Mouse (Mus musculus) liver, embryonic 11.5 days (tissue): Measurements from ENCODE around the gene Alms1. TPM values are rescaled to one million over a fixed set of nuclear protein-coding genes. Genes with fewer than 3 reads are reported as not detected.
A peak's percentile ranks its signal among the peaks of the same experiment; 100 is the strongest.

Source experiments
- ATAC-seq: fragments of 200-750 bp; cut with Nextera tagmentation; replicated peaks from 2 replicates; pipeline ENCODE4 v1.8.0; 2017; ENCODE audit warnings: moderate number of reproducible peaks, mild to moderate bottlenecking, moderate TSS enrichment, moderate library complexity; ENCODE audit not compliant: low FRiP score
- DNase-seq: peaks from one replicate; pipeline ENCODE4 v3.0.0-alpha.2; 2017; ENCODE audit warnings: low spot score
- H3K27ac ChIP-seq: fragments of 300-500 bp; sonication (generic); 2 replicates; pipeline ENCODE4 v1.5.1; 2014; ENCODE audit warnings: mild to moderate bottlenecking, low read depth, low read length, control low read depth
- H3K27me3 ChIP-seq: fragments of 300-500 bp; sonication (generic); replicated peaks from 2 replicates; pipeline ENCODE4 v1.6.1; 2014; ENCODE audit warnings: low read length, mixed read lengths; ENCODE audit not compliant: control insufficient read depth, insufficient read depth
- H3K36me3 ChIP-seq: fragments of 300-500 bp; sonication (generic); 2 replicates; pipeline ENCODE4 v1.6.1; 2014; ENCODE audit warnings: mild to moderate bottlenecking, low read length, moderate library complexity, mixed read lengths; ENCODE audit not compliant: control insufficient read depth, insufficient read depth
- H3K4me1 ChIP-seq: fragments of 300-500 bp; sonication (generic); replicated peaks from 2 replicates; pipeline ENCODE4 v1.6.1; 2014; ENCODE audit warnings: low read length, mixed read lengths; ENCODE audit not compliant: control insufficient read depth, insufficient read depth
- H3K4me2 ChIP-seq: fragments of 300-500 bp; sonication (generic); 2 replicates; pipeline ENCODE4 v1.6.1; 2014; ENCODE audit warnings: mild to moderate bottlenecking, control low read depth, moderate library complexity
- H3K4me3 ChIP-seq: fragments of 300-500 bp; sonication (generic); 2 replicates; pipeline ENCODE4 v1.5.1; 2014; ENCODE audit warnings: low read depth, low read length, control low read depth
- H3K9ac ChIP-seq: fragments of 300-500 bp; sonication (generic); 2 replicates; pipeline ENCODE4 v1.6.1; 2014; ENCODE audit warnings: low read depth, low read length, control low read depth
- H3K9me3 ChIP-seq: fragments of 300-500 bp; sonication (generic); 2 replicates; pipeline ENCODE4 v1.6.1; 2016; ENCODE audit warnings: low read length, inconsistent platforms, mixed read lengths; ENCODE audit not compliant: control insufficient read depth
- WGBS: fragments of 180-500 bp; shearing (Covaris S2); extraction: QIAGEN DNeasy Blood & Tissue Kit; methylation state at CpG from one replicate; pipeline ENCODE4 v1.1.7; 2014; 5-methylcytosine and 5-hydroxymethylcytosine counted together
- polyA plus RNA-seq: library from polyadenylated mRNA; unstranded; fragments of >200 nt; fragmentation: Nextera tagmentation; extraction: Ambion mirVana; gene quantifications from 2 replicates; pipeline ENCODE4 v1.2.1, GENCODE M21; 2014

The Alms1 gene
- polyA plus RNA-seq, 1 experiment from 2014 or later, result 6.0 TPM

DNA sequence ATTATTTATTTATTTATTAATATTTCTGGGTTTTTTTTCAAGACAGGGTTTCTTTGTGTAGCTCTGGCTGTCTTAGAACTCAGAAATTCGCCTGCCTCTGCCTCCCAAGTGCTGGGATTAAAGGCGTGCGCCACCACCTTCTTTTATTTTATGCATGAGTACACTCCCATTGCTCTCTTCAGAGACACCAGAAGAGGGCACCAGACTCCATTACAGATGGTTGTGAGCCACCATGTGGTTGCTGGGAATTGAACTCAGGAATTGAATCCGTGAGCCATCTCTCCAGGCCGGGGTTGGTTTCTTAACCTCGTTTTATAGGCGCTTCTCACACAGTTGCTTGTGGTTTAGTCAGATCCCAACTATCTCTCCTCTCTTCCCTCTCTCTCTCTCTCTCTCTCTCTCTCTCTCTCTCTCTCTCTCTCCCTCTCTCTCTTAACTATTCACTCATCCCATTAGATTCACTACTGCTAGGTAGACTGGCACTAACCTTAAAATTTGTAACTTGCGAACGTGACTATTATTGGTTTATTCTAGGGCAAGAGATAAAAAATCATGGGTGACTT lies 445 bp upstream of the Alms1 start:
- 27% methylated on average over 9 of the region's 9 CpGs for WGBS
- Histone ChIP-seq H3K4me3 (peak overlapping the region; percentile 92), H3K4me1 (peaks cover 8% of the 10 kb centered on the region; the same call in 1 of the 2 replicates), H3K36me3 (no peaks in the 10 kb centered on the region), H3K27ac (no peak overlapping the region), H3K27me3 (no peaks in the 10 kb centered on the region), H3K9me3 (no peaks in the 10 kb centered on the region), H3K9ac (peak overlapping the region; percentile 85), H3K4me2 (peak overlapping the region; percentile 83)
- ATAC-seq (peak; percentile 19), DNase-seq (no peak)

DNA sequence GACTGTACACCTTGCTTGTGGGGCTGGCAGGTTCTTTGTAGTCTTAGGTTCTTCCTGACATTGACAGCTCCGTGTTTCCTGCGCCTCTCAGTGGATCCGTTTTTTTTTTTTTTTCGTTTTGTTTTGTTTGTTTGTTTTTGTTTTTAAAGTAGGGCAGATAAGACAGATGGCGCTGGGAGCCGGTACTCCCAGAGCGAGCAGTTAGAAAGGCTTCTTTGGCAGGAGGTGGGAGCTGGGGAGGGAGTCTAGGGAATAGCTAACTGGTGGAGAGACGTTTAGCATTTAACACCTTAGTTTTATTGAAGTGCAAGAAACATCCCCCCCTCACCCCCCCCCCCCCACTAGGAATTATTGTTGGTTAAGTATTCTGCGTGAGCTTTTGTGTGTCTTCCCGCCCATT lies 833 bp downstream of the Alms1 start:
- no peak for DNase-seq
- Histone ChIP-seq H3K4me1 (peaks cover 8% of the 10 kb centered on the region; the same call in 1 of the 2 replicates), H3K36me3 (no peaks in the 10 kb centered on the region), H3K4me2 (peak overlapping the region; percentile 83), H3K4me3 (peak overlapping the region; percentile 92), H3K27ac (peak overlapping the region; percentile 83; the same call in 1 of the 2 replicates), H3K27me3 (no peaks in the 10 kb centered on the region), H3K9ac (peak overlapping the region; percentile 85), H3K9me3 (no peaks in the 10 kb centered on the region)
- ATAC-seq, result no peak
- 0% methylated on average over 10 of the region's 10 CpGs for WGBS

- H3K27me3 ChIP-seq, result no peaks in the 10 kb centered on the region
- 19% methylated on average over 4 of the region's 4 CpGs for WGBS
- no peak for DNase-seq
- peaks cover 8% of the 10 kb centered on the region; the same call in 1 of the 2 replicates for H3K4me1 ChIP-seq
- H3K9ac ChIP-seq, result peak overlapping the region; percentile 85
- peak overlapping the region; percentile 83 for H3K4me2 ChIP-seq
- peak overlapping the region; percentile 92 for H3K4me3 ChIP-seq
- H3K9me3 ChIP-seq, result no peaks in the 10 kb centered on the region
- H3K36me3 ChIP-seq, result no peaks in the 10 kb centered on the region
- ATAC-seq, result no peak
- H3K27ac ChIP-seq, result no peak overlapping the region
These were observed 1.2 kb downstream of the Alms1 start for GRCm38 (mm10) chr6:85588568-85588967.

DNA sequence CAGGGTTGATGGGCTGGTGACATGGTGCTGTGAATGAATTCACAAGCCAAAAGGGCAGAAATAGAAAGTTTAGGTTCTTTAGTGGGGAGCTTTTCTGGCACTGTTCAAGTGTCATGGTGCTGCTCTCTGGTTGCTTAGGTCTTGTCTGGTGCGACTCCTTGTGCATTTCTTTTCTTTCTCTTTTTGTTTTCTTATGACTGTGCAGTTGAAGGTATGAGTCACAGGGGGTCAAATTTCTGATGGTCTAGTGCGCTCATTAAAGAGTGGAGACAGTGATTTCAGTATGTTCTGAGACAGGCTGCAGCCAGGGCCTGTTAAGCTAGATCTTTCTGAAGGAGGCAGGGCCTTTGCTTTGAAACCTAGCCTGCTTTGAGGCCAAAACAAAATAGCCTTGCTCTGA lies 2.8 kb downstream of the Alms1 start:
- no peaks in the 10 kb centered on the region for H3K36me3 ChIP-seq
- ATAC-seq (no peak), DNase-seq (no peak)
- H3K9me3 ChIP-seq, result no peaks in the 10 kb centered on the region
- WGBS, result 80% methylated on average over 2 of the region's 2 CpGs
- no peak overlapping the region for H3K27ac ChIP-seq
- peaks cover 8% of the 10 kb centered on the region; the same call in 1 of the 2 replicates for H3K4me1 ChIP-seq
- H3K4me2 ChIP-seq, result no peak overlapping the region
- no peak overlapping the region for H3K9ac ChIP-seq
- H3K4me3 ChIP-seq, result no peak overlapping the region
- H3K27me3 ChIP-seq, result no peaks in the 10 kb centered on the region

- no peak overlapping the region for H3K4me3 ChIP-seq
- no peaks in the 10 kb centered on the region for H3K36me3 ChIP-seq
- H3K9me3 ChIP-seq, result no peaks in the 10 kb centered on the region
- H3K27ac ChIP-seq, result no peak overlapping the region
- WGBS, result 46% methylated on average over 1 of the region's 1 CpGs
- no peak overlapping the region for H3K4me2 ChIP-seq
- ATAC-seq (no peak), DNase-seq (no peak)
- no peak overlapping the region for H3K9ac ChIP-seq
- no peaks in the 10 kb centered on the region for H3K4me1 ChIP-seq
- no peaks in the 10 kb centered on the region for H3K27me3 ChIP-seq
These were observed 12.0 kb downstream of the Alms1 start for GRCm38 (mm10) chr6:85599310-85599709.

- Histone ChIP-seq H3K4me1 (no peaks in the 10 kb centered on the region), H3K9me3 (no peaks in the 10 kb centered on the region), H3K4me3 (no peak overlapping the region), H3K9ac (no peak overlapping the region), H3K27me3 (no peaks in the 10 kb centered on the region), H3K36me3 (peaks cover 4% of the 10 kb centered on the region; the same call in 1 of the 2 replicates), H3K4me2 (no peak overlapping the region), H3K27ac (no peak overlapping the region)
- 85% methylated on average over 1 of the region's 1 CpGs for WGBS
- no peak for ATAC-seq
- DNase-seq, result no peak
These were observed 23.2 kb downstream of the Alms1 start for GRCm38 (mm10) chr6:85610511-85610910.

GRCm38 (mm10) chr6:85620826-85621225 lies 33.5 kb downstream of the Alms1 start:
- ATAC-seq, result no peak
- Histone ChIP-seq H3K27ac (no peak overlapping the region), H3K4me1 (no peaks in the 10 kb centered on the region), H3K36me3 (peaks cover 31% of the 10 kb centered on the region), H3K9me3 (no peaks in the 10 kb centered on the region), H3K9ac (no peak overlapping the region), H3K4me3 (no peak overlapping the region), H3K27me3 (no peaks in the 10 kb centered on the region), H3K4me2 (no peak overlapping the region)
- WGBS, result 83% methylated on average over 4 of the region's 4 CpGs
- DNase-seq, result no peak

DNA sequence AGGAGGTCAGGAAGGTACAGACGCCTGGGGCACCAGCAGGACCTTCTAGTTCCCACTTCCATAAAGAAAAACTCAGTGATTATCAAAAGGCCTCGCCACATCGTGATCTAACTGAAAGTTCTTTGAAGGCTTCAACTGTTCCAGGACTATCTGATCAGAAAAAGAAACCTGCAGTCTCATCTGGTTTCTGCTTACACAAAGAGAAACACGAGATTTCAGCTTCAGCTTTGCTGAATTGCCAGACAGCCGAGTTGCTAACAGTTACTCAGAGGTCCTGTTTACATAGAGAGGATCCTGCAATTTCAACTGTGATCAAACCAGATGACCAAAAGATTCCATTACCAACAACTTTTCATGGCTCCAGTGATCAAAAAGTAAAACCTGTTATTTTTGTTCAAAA lies 34.3 kb downstream of the Alms1 start:
- 87% methylated on average over 5 of the region's 5 CpGs for WGBS
- Histone ChIP-seq H3K36me3 (peaks cover 29% of the 10 kb centered on the region), H3K27ac (no peak overlapping the region), H3K4me2 (no peak overlapping the region), H3K27me3 (no peaks in the 10 kb centered on the region), H3K9me3 (no peaks in the 10 kb centered on the region), H3K9ac (no peak overlapping the region), H3K4me3 (no peak overlapping the region), H3K4me1 (no peaks in the 10 kb centered on the region)
- no peak for DNase-seq
- no peak for ATAC-seq

- no peaks in the 10 kb centered on the region for H3K9me3 ChIP-seq
- no peak overlapping the region for H3K4me2 ChIP-seq
- no peak overlapping the region for H3K27ac ChIP-seq
- H3K27me3 ChIP-seq, result no peaks in the 10 kb centered on the region
- no peak overlapping the region for H3K9ac ChIP-seq
- no peak overlapping the region for H3K4me3 ChIP-seq
- H3K36me3 ChIP-seq, result peaks cover 29% of the 10 kb centered on the region
- 92% methylated on average over 4 of the region's 4 CpGs for WGBS
- ATAC-seq (no peak), DNase-seq (no peak)
- no peaks in the 10 kb centered on the region for H3K4me1 ChIP-seq
These were observed 37.2 kb downstream of the Alms1 start for GRCm38 (mm10) chr6:85624511-85624910.
